Mouse (Mus musculus): ENCODE results near the gene Eef1akmt2.

DNA sequence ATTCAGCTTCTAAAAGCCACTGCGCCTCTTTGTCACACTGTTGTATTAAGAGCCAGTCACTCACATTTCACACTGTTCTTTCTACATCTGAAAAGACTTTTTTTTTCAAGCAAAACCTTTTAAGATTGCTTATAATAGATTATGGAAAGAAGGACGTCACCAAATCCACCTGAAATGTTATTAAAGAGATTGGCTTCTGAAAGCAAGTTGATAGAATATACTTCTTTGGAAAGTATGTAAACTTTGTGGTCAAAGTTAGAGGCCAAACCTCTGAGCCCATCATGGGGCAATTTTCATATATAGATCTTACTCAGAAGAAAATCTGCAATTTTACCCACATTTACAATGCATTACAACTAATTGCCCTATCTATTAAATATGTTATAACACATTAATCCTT, 35.9 kb downstream of the Eef1akmt2 start:
- TF ChIP-seq EP300 (optimal IDR thresholded peaks at IDR 0.05) (no peak), CTCF (IDR thresholded peaks at IDR 0.05; ENCODE audit: low read depth) (no peak)

Measured in stomach, postnatal 0 days (tissue).